Mouse (Mus musculus) CD4-positive, CD25-positive, alpha-beta regulatory T cell, adult 4 months (primary cell): ENCODE data around the gene Mcm6. TPM values are rescaled to one million over a fixed set of nuclear protein-coding genes. Genes with fewer than 3 reads are reported as not detected.

Experiments
- ATAC-seq: one replicate; pipeline ENCODE4 v1.8.0; 2017
- polyA plus RNA-seq, 2 experiments: library from polyadenylated mRNA; unstranded; fragments of 100-300 nt; shearing (Covaris generic); gene quantifications; one replicate each; pipeline ENCODE4 v1.2.1; 2017

Mcm6 gene
- polyA plus RNA-seq = 100 to 1,000 TPM in 1 of 2 experiments, 10 to 100 TPM in 1; 95.2 to 114 TPM

GRCm38 (mm10) chr1:128359554-128360376, at the start of gene Mcm6:
Gene Mcm6, minus strand, starts transcription at chr1:128359664.
- peak; percentile 94 for ATAC-seq

- ATAC-seq = no peak
These were observed 47.4 kb upstream of the Mcm6 start for GRCm38 (mm10) chr1:128406846-128407245.

GRCm38 (mm10) chr1:128405675-128406074, 46.2 kb upstream of the Mcm6 start:
- no peak for ATAC-seq

- peak; percentile 37 for ATAC-seq
These were observed 45.6 kb upstream of the Mcm6 start for GRCm38 (mm10) chr1:128405041-128405481.

- no peak for ATAC-seq
These were observed 41.5 kb upstream of the Mcm6 start for GRCm38 (mm10) chr1:128400926-128401325.

GRCm38 (mm10) chr1:128399941-128400915, 40.8 kb upstream of the Mcm6 start:
- ATAC-seq = no peak

GRCm38 (mm10) chr1:128398738-128399445, 39.4 kb upstream of the Mcm6 start:
- peak; percentile 94 for ATAC-seq

GRCm38 (mm10) chr1:128394657-128395056, 35.2 kb upstream of the Mcm6 start:
- ATAC-seq = no peak

GRCm38 (mm10) chr1:128392382-128392781, 32.9 kb upstream of the Mcm6 start:
- ATAC-seq = no peak

- ATAC-seq = peak; percentile 53
These were observed 27.0 kb upstream of the Mcm6 start for GRCm38 (mm10) chr1:128386487-128386886.

GRCm38 (mm10) chr1:128376841-128377240, 17.4 kb upstream of the Mcm6 start:
- ATAC-seq = no peak

GRCm38 (mm10) chr1:128372143-128372860, 12.8 kb upstream of the Mcm6 start:
- peak; percentile 52 for ATAC-seq

- ATAC-seq = peak; percentile 86
These were observed 9.4 kb upstream of the Mcm6 start for GRCm38 (mm10) chr1:128368732-128369441.

GRCm38 (mm10) chr1:128360601-128361000, 1.1 kb upstream of the Mcm6 start:
- ATAC-seq = no peak

GRCm38 (mm10) chr1:128358916-128359553, 429 bp downstream of the Mcm6 start:
- peak; percentile 51 for ATAC-seq

- no peak for ATAC-seq
These were observed 1.2 kb downstream of the Mcm6 start for GRCm38 (mm10) chr1:128358276-128358675.

- peak; percentile 26 for ATAC-seq
These were observed 2.0 kb downstream of the Mcm6 start for GRCm38 (mm10) chr1:128357452-128357851.

- no peak for ATAC-seq
These were observed 6.4 kb downstream of the Mcm6 start for GRCm38 (mm10) chr1:128353092-128353491.

- ATAC-seq = no peak
These were observed 15.2 kb downstream of the Mcm6 start for GRCm38 (mm10) chr1:128344232-128344631.

- no peak for ATAC-seq
These were observed 21.6 kb downstream of the Mcm6 start for GRCm38 (mm10) chr1:128337708-128338320.
